Mouse (Mus musculus): ENCODE data around the gene Stra6.

The Stra6 gene

GRCm38 (mm10) chr9:58049186-58049585 is 14.4 kb upstream of the Stra6 start:
- in situ Hi-C loops (cut with MseI, MboI), result no loop called here

- in situ Hi-C loops (cut with MseI, MboI), result loop anchor here in 1 of 2 experiments (5.0 kb wide), 1 partner anchor 152 kb away; the partner anchor contains the start of genes Islr and Islr2
Observed at GRCm38 (mm10) chr9:58049861-58050260, 13.7 kb upstream of the Stra6 start.

- in situ Hi-C loops (cut with MseI, MboI), result loop anchor here in 1 of 2 experiments (5.0 kb wide), 1 partner anchor 150 kb away; the partner anchor contains the start of genes Islr and Islr2
Observed at GRCm38 (mm10) chr9:58051937-58052336, 11.7 kb upstream of the Stra6 start.

GRCm38 (mm10) chr9:58053102-58053501 is 10.5 kb upstream of the Stra6 start:
- in situ Hi-C loops (cut with MseI, MboI), result loop anchor here in 1 of 2 experiments (5.0 kb wide), 1 partner anchor 149 kb away; the partner anchor contains the start of genes Islr and Islr2

- in situ Hi-C loops (cut with MseI, MboI), result loop anchor here in 1 of 2 experiments (5.0 kb wide), 1 partner anchor 149 kb away; the partner anchor contains the start of genes Islr and Islr2
Observed at GRCm38 (mm10) chr9:58053544-58053943, 10.0 kb upstream of the Stra6 start.

- in situ Hi-C loops (cut with MseI, MboI), result loop anchor here in 1 of 2 experiments (5.0 kb wide), 1 partner anchor 148 kb away; the partner anchor contains the start of genes Islr and Islr2
Observed at GRCm38 (mm10) chr9:58054032-58054431, 9.6 kb upstream of the Stra6 start.

- in situ Hi-C loops (cut with MseI, MboI), result no loop called here
Observed at GRCm38 (mm10) chr9:58055666-58056065, 7.9 kb upstream of the Stra6 start.

GRCm38 (mm10) chr9:58059920-58060319 is 3.7 kb upstream of the Stra6 start:
- in situ Hi-C loops (cut with MseI, MboI), result no loop called here

GRCm38 (mm10) chr9:58060677-58061667 is 2.6 kb upstream of the Stra6 start:
- in situ Hi-C loops (cut with MseI, MboI), result no loop called here

GRCm38 (mm10) chr9:58065532-58065931 is 1.9 kb downstream of the Stra6 start:
- in situ Hi-C loops (cut with MseI, MboI), result no loop called here

GRCm38 (mm10) chr9:58065977-58066730 is 2.6 kb downstream of the Stra6 start:
- in situ Hi-C loops (cut with MseI, MboI), result no loop called here

- in situ Hi-C loops (cut with MseI, MboI), result no loop called here
Observed at GRCm38 (mm10) chr9:58066731-58067095, 3.1 kb downstream of the Stra6 start.

- in situ Hi-C loops (cut with MseI, MboI), result no loop called here
Observed at GRCm38 (mm10) chr9:58067546-58067945, 4.0 kb downstream of the Stra6 start.

GRCm38 (mm10) chr9:58074561-58074960 is 11.0 kb downstream of the Stra6 start:
- in situ Hi-C loops (cut with MseI, MboI), result no loop called here

GRCm38 (mm10) chr9:58084586-58084985 is 21.0 kb downstream of the Stra6 start:
- in situ Hi-C loops (cut with MseI, MboI), result no loop called here

GRCm38 (mm10) chr9:58085074-58085473 is 21.5 kb downstream of the Stra6 start:
- in situ Hi-C loops (cut with MseI, MboI), result no loop called here

- in situ Hi-C loops (cut with MseI, MboI), result no loop called here
Observed at GRCm38 (mm10) chr9:58086203-58086602, 22.6 kb downstream of the Stra6 start.

- in situ Hi-C loops (cut with MseI, MboI), result no loop called here
Observed at GRCm38 (mm10) chr9:58086861-58087260, 23.3 kb downstream of the Stra6 start.

GRCm38 (mm10) chr9:58087277-58087998 is 23.9 kb downstream of the Stra6 start:
- in situ Hi-C loops (cut with MseI, MboI), result no loop called here

GRCm38 (mm10) chr9:58091623-58092425 is 28.2 kb downstream of the Stra6 start:
- in situ Hi-C loops (cut with MseI, MboI), result no loop called here

All from mouse trophoblast stem cell (cell line).